Mouse (Mus musculus) spleen, postnatal 36 days (tissue): Measurements from ENCODE around the gene Olfr1417.
"Not testable (repeated sequence)": the region's sequence is repeated elsewhere in the genome, so short reads cannot be mapped to it uniquely, and the experiment has no call there.

Experiments used
- DNase-seq, 2 experiments: peaks; one replicate each; pipeline ENCODE4 v3.0.0; 2022; ENCODE audit warnings: low spot score in 2 of 2, mixed read lengths in 1 of 2

Gene Olfr1417

DNA sequence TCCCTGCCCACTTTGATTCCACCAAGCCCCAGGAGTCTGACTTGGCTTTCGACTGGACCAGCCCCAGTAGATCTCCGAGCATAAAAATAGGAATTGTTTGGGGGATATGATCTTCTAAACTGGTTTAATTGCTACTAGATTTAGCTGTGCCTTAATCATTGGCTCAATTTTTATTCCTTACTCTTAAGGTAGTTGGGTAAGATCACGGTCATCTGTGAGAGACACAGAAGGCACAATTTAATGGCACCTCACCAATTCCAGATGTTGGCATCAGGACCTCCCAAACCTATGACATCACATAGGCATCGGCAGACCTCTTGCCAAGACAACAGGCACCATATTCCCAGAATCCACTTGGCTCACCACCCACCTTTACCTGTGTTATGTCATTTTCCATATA, at the start of gene Olfr1417:
Olfr1417 (minus strand) TSS at position 101 of the 400 bp plus-strand sequence.
- no peak for DNase-seq

DNA sequence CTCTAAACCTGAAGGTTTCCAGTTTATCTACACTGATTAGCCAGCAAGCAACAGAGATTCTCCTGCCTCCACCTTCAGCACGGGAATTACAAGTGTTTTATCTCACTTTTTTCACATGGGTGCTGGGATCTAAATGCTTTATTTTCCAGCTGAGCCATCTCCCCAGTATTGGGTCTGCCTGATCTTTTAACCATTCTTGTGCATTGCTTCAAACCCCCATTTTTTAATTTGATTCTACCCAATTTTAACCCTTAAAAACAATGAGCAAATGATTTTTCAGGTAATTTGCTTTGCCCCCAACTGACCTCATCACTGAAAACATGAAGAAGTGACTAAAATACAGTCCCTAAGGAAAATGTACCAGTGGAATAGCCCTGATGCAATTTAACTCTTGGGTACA, 47.2 kb upstream of the Olfr1417 start, which contains the start of gene Olfr1420:
Olfr1420 (plus strand) TSS at position 301 of the 400 bp plus-strand sequence.
- DNase-seq, result no peak

- DNase-seq, result not testable (repeated sequence)
Measured at GRCm38 (mm10) chr19:11878404-11878803, 39.4 kb upstream of the Olfr1417 start.

- DNase-seq, result no peak
Measured at GRCm38 (mm10) chr19:11875006-11875405, 36.0 kb upstream of the Olfr1417 start, which contains the start of gene Olfr1419. Olfr1419 (minus strand) TSS chr19:11875106.

DNA sequence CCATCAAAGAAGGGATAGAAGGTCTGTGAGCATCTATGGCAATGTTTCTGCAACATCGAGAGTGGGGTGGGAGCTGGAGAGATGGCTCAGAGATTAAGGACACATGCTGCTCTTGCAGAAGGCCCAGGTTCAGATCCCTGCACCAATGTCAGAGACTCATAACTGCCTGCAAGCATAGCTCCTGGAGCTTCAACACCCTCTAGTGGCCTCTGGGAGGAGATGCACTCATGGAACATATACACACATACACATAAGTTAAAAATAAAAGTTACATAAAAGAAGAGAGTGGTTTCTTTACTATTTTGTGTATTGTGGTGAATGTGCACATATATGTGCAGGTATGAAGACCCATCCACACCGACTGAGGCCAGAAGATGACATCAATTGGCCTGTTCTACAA, 28.8 kb upstream of the Olfr1417 start:
- no peak for DNase-seq

DNA sequence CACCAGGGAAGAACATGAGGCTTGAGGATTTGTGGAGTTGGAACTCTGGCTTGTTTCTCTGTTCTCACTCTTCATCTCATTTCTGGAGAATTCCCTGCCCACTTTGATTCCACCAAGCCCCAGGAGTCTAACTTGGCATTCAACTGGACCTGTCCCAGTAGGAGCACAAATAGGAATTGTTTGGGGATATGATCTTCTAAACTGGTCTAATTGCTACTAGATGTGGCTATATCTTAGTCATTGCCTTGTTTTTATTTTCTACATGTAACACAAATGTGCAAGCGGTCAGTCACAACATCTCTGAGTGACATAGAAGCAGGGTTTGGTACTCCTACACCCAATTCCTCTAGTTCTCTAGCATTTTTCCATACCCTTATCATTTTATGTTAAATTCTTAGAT, 21.9 kb upstream of the Olfr1417 start, which contains the start of gene Olfr1418:
Olfr1418 (minus strand) TSS at position 101 of the 400 bp plus-strand sequence.
- DNase-seq, result no peak

GRCm38 (mm10) chr19:11856506-11856905, 17.5 kb upstream of the Olfr1417 start:
- no peak for DNase-seq

- no peak for DNase-seq
Measured at GRCm38 (mm10) chr19:11854821-11855220, 15.8 kb upstream of the Olfr1417 start.

- no peak for DNase-seq
Measured at GRCm38 (mm10) chr19:11852652-11853051, 13.6 kb upstream of the Olfr1417 start.

GRCm38 (mm10) chr19:11846333-11846732, 7.3 kb upstream of the Olfr1417 start:
- DNase-seq, result no peak

GRCm38 (mm10) chr19:11823346-11824065, 15.5 kb downstream of the Olfr1417 start:
- DNase-seq, result no peak

GRCm38 (mm10) chr19:11820211-11820610, 18.8 kb downstream of the Olfr1417 start:
- no peak for DNase-seq

DNA sequence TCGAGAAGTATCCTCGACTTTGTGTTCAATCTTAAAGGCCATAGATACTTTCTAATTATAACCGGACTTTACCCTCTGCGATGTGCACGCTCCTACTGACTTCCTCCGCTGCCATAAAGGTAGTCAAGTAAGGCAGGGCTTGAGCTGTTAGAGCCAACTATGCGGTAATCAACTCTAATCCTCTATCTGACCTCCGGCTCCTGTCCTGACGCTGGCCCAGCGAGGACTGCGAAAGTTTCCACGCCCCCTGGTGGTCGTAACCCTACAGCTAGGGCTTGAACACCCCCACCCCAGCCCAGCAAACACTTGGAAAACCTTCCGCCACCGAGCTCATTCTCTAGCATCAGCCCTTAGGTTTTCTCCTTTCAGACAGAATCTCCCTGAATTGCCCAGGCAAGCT, 19.2 kb downstream of the Olfr1417 start:
- peak; percentile 52 to 61 for DNase-seq

GRCm38 (mm10) chr19:11819143-11819700, 19.8 kb downstream of the Olfr1417 start, which contains the start of gene Stx3:
Stx3 (minus strand) TSS chr19:11819403.
- DNase-seq, result no peak

DNA sequence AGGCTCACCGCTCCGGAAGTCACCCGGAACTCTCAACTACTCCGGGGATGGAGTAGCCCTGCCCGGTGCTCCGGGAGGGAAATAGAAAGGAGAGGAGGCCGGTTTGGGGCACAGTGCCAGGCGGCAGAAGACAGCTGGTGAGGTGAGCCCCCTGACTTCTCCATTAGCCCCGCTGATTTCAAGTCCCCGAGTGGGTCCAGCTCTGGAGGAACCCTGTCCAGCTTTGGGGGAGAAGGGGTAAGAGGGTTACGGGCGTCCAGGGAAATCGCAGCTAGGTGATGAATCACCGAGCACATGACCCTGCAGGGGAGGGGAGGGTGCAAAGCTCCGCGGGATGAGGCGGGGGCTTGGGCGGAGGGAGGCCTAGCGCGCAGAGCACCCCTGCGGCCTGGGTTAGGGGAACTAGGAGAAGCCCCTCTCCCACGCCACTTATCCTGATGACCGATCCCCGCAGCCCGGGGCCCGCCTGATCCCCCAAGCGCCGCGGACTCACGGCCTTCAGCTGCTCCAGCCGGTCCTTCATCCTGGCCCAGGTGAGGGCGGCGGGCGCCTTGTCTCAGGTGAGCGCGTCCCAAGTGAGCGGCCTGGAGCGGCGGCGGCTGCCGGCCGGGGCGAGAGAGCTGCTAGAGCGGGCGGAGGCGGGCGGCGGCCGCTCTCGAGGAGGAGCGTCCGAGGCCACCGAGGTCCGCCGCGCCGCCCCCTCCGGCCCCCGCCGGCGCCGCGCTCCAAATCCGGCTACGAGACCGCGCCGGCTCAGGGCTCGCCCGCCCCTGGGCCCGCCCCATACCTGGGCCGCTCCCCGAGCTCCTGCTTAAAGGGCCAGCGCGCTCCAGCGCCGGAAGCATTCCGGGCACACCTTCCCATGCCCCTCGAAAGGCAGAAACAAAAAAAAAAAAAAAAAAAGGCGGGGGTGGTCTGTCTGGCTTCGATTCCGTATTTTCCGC, 20.5 kb downstream of the Olfr1417 start:
- DNase-seq, result peak; percentile 28 to 38

DNA sequence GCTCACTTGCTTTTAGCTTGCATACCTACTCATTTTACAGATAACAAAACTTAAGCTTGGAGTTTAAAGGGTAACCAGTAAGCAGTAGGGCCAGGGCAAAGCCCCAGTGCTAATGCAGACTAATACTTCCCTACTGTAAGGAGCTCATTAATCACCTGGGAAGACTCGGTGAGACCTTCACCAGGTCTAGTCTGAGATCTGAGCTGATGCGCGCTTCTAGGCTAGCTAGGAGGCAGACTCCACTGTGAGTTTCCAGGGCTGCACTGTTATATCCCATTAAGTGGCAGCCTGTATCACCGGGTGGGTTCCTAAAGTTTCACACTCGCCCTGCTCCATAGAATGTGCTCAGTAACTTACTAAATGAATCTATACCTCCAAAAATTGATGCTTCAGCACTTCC, 21.4 kb downstream of the Olfr1417 start:
- DNase-seq, result no peak

DNA sequence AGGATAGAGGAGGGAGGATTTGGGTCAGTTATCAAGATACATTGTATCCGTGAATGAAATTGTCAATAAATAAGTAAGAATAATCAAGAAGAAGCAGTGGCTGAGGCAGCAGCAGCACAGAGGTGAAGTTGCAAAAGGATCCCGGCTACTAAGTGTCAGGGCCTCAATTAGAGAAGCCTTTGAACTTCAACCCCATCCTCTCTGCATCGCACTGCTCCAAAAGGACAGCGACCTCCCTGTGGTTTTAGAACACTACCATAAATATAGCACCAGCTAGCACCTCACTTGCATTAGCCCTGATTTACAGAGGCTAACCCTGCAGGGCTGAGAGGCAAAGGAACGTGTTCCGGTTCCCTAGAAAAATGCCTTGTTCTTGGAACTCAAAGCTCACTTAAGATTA, 22.3 kb downstream of the Olfr1417 start:
- no peak for DNase-seq

GRCm38 (mm10) chr19:11814742-11815333, 24.2 kb downstream of the Olfr1417 start:
- no peak for DNase-seq

- DNase-seq, result no peak
Measured at GRCm38 (mm10) chr19:11813649-11814048, 25.4 kb downstream of the Olfr1417 start.

GRCm38 (mm10) chr19:11813136-11813535, 25.9 kb downstream of the Olfr1417 start:
- no peak for DNase-seq

GRCm38 (mm10) chr19:11811688-11812365, 27.2 kb downstream of the Olfr1417 start:
- no peak for DNase-seq
